Mouse (Mus musculus): ENCODE data around the gene Slc27a5. TPM values are rescaled to one million over a fixed set of nuclear protein-coding genes. Genes with fewer than 3 reads are reported as not detected.

The Slc27a5 gene
- polyA plus RNA-seq, 1 experiment, result not detected

DNA sequence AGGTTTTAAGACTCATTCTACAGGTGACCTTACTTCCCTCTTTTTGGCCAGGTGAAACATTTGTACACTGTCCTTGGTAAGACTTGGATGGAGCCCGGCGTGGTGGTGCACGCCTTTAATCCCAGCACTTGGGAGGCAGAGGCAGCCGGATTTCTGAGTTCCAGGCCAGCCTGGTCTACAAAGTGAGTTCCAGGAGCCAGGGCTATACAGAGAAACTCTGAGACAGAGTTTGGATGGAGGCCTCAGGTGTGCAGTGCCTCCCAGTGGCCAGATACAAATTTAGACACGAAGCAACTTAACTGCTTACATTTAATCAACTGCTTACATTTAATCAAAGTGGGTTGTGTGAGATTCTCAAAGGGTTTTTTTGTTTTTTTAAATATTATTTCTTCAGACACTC is 33.1 kb upstream of the Slc27a5 start:
- H3K4me1 ChIP-seq (ENCODE audit: control insufficient read depth, insufficient read depth, low read length), result no peaks in the 10 kb centered on the region
- H3K4me3 ChIP-seq (ENCODE audit: low read depth, low read length), result no peak overlapping the region
- H3K27ac ChIP-seq (ENCODE audit: insufficient read depth, low read length), result no peak overlapping the region
- no peak overlapping the region for H3K9ac ChIP-seq (ENCODE audit: low read depth, poor library complexity, severe bottlenecking)
- H3K27me3 ChIP-seq (ENCODE audit: control insufficient read depth, insufficient read depth, low read length, poor library complexity, severe bottlenecking), result no peaks in the 10 kb centered on the region
- peaks cover 75% of the 10 kb centered on the region for H3K36me3 ChIP-seq (ENCODE audit: control insufficient read depth, insufficient read depth, low read length, poor library complexity, severe bottlenecking)
- TF ChIP-seq CTCF (IDR thresholded peaks at IDR 0.05; ENCODE audit: low read depth, low read length) (peak; percentile 22), EP300 (IDR thresholded peaks at IDR 0.05; ENCODE audit: insufficient read depth, low read depth, low read length) (no peak), POLR2A (IDR thresholded peaks at IDR 0.05; ENCODE audit: insufficient read depth, low read length) (no peak)
- no peaks in the 10 kb centered on the region for H3K9me3 ChIP-seq (replicated peaks; ENCODE audit: control insufficient read depth, insufficient read depth, low read length, poor library complexity, severe bottlenecking)

DNA sequence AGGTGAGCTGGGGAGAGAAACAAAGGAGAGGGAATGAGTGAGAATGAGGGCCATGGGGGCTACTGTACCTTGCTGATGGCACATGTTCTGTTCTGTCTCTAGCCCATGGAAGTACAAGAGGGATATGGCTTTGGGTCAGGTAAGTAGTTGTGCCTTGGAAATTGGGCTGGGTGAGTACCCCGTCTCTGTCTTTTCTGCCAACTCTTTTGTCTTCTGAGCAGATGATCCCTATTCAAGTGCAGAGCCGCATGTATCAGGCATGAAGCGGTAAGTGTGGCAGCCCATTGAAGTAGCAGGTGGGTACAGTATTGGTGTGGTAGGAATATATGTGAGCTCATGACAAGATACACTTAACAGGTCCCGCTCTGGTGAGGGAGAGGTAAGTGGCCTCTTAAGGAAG is 31.0 kb upstream of the Slc27a5 start:
- no peak overlapping the region for H3K9ac ChIP-seq (ENCODE audit: low read depth, poor library complexity, severe bottlenecking)
- H3K27me3 ChIP-seq (ENCODE audit: control insufficient read depth, insufficient read depth, low read length, poor library complexity, severe bottlenecking), result no peaks in the 10 kb centered on the region
- peaks cover 77% of the 10 kb centered on the region for H3K36me3 ChIP-seq (ENCODE audit: control insufficient read depth, insufficient read depth, low read length, poor library complexity, severe bottlenecking)
- H3K9me3 ChIP-seq (replicated peaks; ENCODE audit: control insufficient read depth, insufficient read depth, low read length, poor library complexity, severe bottlenecking), result no peaks in the 10 kb centered on the region
- peak overlapping the region; percentile 44 for H3K27ac ChIP-seq (ENCODE audit: insufficient read depth, low read length)
- no peak overlapping the region for H3K4me3 ChIP-seq (ENCODE audit: low read depth, low read length)
- no peaks in the 10 kb centered on the region for H3K4me1 ChIP-seq (ENCODE audit: control insufficient read depth, insufficient read depth, low read length)
- TF ChIP-seq EP300 (IDR thresholded peaks at IDR 0.05; ENCODE audit: insufficient read depth, low read depth, low read length), result no peak
- no peak for TF ChIP-seq CTCF (IDR thresholded peaks at IDR 0.05; ENCODE audit: low read depth, low read length)
- TF ChIP-seq POLR2A (IDR thresholded peaks at IDR 0.05; ENCODE audit: insufficient read depth, low read length), result no peak

- no peak for TF ChIP-seq POLR2A (IDR thresholded peaks at IDR 0.05; ENCODE audit: insufficient read depth, low read length)
- TF ChIP-seq EP300 (IDR thresholded peaks at IDR 0.05; ENCODE audit: insufficient read depth, low read depth, low read length), result no peak
- TF ChIP-seq CTCF (IDR thresholded peaks at IDR 0.05; ENCODE audit: low read depth, low read length), result no peak
- Histone ChIP-seq H3K27me3 (ENCODE audit: control insufficient read depth, insufficient read depth, low read length, poor library complexity, severe bottlenecking) (no peaks in the 10 kb centered on the region), H3K36me3 (ENCODE audit: control insufficient read depth, insufficient read depth, low read length, poor library complexity, severe bottlenecking) (peaks cover 56% of the 10 kb centered on the region), H3K4me3 (ENCODE audit: low read depth, low read length) (peak overlapping the region; percentile 98), H3K4me1 (ENCODE audit: control insufficient read depth, insufficient read depth, low read length) (no peaks in the 10 kb centered on the region), H3K9me3 (replicated peaks; ENCODE audit: control insufficient read depth, insufficient read depth, low read length, poor library complexity, severe bottlenecking) (no peaks in the 10 kb centered on the region), H3K9ac (ENCODE audit: low read depth, poor library complexity, severe bottlenecking) (peak overlapping the region; percentile 97), H3K27ac (ENCODE audit: insufficient read depth, low read length) (peak overlapping the region; percentile 59)
These were observed 27.6 kb upstream of the Slc27a5 start for GRCm38 (mm10) chr7:13025511-13026112.

GRCm38 (mm10) chr7:13024805-13025204 is 26.8 kb upstream of the Slc27a5 start:
- peak overlapping the region; percentile 97 for H3K9ac ChIP-seq (ENCODE audit: low read depth, poor library complexity, severe bottlenecking)
- H3K27me3 ChIP-seq (ENCODE audit: control insufficient read depth, insufficient read depth, low read length, poor library complexity, severe bottlenecking), result no peaks in the 10 kb centered on the region
- H3K27ac ChIP-seq (ENCODE audit: insufficient read depth, low read length), result peak overlapping the region; percentile 59; the same call in 1 of the 2 replicates
- H3K36me3 ChIP-seq (ENCODE audit: control insufficient read depth, insufficient read depth, low read length, poor library complexity, severe bottlenecking), result peaks cover 48% of the 10 kb centered on the region
- peak overlapping the region; percentile 98 for H3K4me3 ChIP-seq (ENCODE audit: low read depth, low read length)
- H3K9me3 ChIP-seq (replicated peaks; ENCODE audit: control insufficient read depth, insufficient read depth, low read length, poor library complexity, severe bottlenecking), result no peaks in the 10 kb centered on the region
- TF ChIP-seq EP300 (IDR thresholded peaks at IDR 0.05; ENCODE audit: insufficient read depth, low read depth, low read length) (no peak), POLR2A (IDR thresholded peaks at IDR 0.05; ENCODE audit: insufficient read depth, low read length) (no peak), CTCF (IDR thresholded peaks at IDR 0.05; ENCODE audit: low read depth, low read length) (no peak)
- H3K4me1 ChIP-seq (ENCODE audit: control insufficient read depth, insufficient read depth, low read length), result no peaks in the 10 kb centered on the region

GRCm38 (mm10) chr7:13023928-13024731 is 26.1 kb upstream of the Slc27a5 start:
- H3K4me3 ChIP-seq (ENCODE audit: low read depth, low read length), result peak overlapping the region; percentile 98
- TF ChIP-seq EP300 (IDR thresholded peaks at IDR 0.05; ENCODE audit: insufficient read depth, low read depth, low read length) (no peak), CTCF (IDR thresholded peaks at IDR 0.05; ENCODE audit: low read depth, low read length) (no peak), POLR2A (IDR thresholded peaks at IDR 0.05; ENCODE audit: insufficient read depth, low read length) (peak; percentile 48)
- no peaks in the 10 kb centered on the region for H3K27me3 ChIP-seq (ENCODE audit: control insufficient read depth, insufficient read depth, low read length, poor library complexity, severe bottlenecking)
- peak overlapping the region; percentile 97 for H3K9ac ChIP-seq (ENCODE audit: low read depth, poor library complexity, severe bottlenecking)
- H3K27ac ChIP-seq (ENCODE audit: insufficient read depth, low read length), result peak overlapping the region; percentile 89
- no peaks in the 10 kb centered on the region for H3K4me1 ChIP-seq (ENCODE audit: control insufficient read depth, insufficient read depth, low read length)
- peaks cover 41% of the 10 kb centered on the region for H3K36me3 ChIP-seq (ENCODE audit: control insufficient read depth, insufficient read depth, low read length, poor library complexity, severe bottlenecking)
- no peaks in the 10 kb centered on the region for H3K9me3 ChIP-seq (replicated peaks; ENCODE audit: control insufficient read depth, insufficient read depth, low read length, poor library complexity, severe bottlenecking)
